Mouse (Mus musculus) heart, postnatal 4 days (tissue): ENCODE results near the gene AC141477.1. TPM values are rescaled to one million over a fixed set of nuclear protein-coding genes. Genes with fewer than 3 reads are reported as not detected.

Source experiments
- DNase-seq: peaks from one replicate; pipeline ENCODE4 v3.0.0; 2021
- total RNA-seq, 2 experiments: library from RNA; stranded (reverse); gene quantifications; 2 replicates each; pipeline ENCODE4 v1.2.3; 2021

AC141477.1 gene
- total RNA-seq, 2 experiments from 2014 or later: not detected

DNA sequence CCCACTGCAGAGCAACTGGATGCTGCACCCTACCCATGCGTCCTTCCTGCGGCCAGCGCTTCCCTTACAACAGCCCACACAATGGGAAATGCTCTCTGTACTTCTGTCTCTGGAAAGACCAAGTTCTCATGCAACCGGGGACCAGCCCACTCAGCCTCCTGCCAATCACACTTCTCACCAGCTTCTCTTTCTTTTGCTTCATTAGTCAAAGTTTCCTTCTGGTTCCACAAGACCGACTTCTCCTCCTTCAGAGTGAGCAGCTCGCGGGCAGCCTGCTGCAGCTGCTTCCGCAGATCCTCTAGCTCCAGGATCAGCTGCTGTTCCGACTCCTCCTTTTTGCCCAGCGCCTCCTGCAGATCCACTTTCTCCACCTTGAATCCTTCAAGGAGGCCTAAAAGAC, 31.7 kb downstream of the AC141477.1 start:
- no peak for DNase-seq

DNA sequence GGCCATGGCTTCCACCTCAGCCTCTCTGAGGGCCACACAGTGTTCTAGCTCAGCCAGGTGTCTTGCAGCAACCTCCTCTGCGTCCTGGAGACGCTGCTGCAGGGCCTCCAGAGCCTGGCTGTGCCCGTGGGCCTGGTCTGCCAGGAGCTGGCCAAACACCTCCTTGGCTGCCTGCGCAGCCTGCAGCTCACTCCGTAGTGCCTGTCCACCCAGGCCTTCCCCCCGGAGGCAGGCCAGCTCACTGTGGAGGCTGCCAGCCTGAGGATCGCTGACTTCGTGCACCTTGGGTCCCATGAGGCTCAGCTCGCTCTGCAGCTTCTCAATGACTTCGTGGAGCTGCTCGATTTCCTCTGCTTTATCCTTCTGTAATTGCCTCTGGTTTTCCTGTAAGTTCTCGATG, 47.6 kb downstream of the AC141477.1 start:
- no peak for DNase-seq

DNA sequence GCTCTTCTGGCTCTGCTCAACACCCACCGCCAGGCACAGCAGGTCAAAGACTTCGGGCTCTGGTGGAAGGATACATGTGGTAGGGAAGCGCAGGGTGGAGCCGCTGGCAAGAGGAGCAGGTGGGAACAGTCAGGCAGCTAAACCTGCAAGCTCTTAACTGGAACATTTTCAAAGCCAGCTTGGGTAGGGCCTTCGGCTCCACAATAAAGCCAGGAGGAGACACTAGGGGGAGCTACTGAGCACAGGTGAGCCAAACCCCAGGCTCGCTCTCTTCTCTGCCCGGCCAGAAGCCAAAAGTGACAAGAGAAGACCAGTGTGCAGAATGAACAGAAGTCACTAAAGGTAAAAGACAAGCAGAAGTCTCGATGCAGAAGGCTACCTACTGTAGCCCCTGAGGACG, 48.5 kb downstream of the AC141477.1 start:
- DNase-seq: peak; percentile 19

DNA sequence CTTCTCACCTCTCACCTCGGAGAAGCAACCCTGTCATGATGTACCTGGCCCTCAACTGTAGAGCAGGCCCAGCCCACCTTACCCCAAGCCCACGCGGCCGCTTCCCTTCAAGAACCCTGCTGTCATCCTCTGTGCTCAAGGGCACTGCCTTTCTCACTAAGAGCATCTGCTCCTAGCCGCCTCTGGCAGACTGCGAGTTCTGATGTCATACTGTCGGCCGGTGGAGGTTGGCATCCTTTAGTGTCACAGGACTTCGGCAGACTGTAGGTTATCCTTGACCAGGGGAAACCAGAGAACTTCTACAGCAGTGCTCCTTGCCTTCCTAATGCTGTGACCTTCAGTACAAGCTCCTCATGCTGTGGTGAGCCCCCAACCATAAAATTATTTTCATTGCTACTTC, 49.1 kb downstream of the AC141477.1 start:
- no peak for DNase-seq

Other genes with a start within 250 kb of the AC141477.1 start
- 10 to 100 TPM; 23.8 to 26.5 TPM for gene Prmt2, start 202.6 kb downstream of the AC141477.1 start, total RNA-seq
- gene S100b, start 186.6 kb downstream of the AC141477.1 start, total RNA-seq: 1 to 10 TPM; 1.2 to 1.9 TPM
- 10 to 100 TPM; 28.4 to 31.6 TPM for gene Dip2a, start 95.2 kb downstream of the AC141477.1 start, total RNA-seq
- 10 to 100 TPM; 27.1 TPM for gene Pcnt, start 2.3 kb upstream of the AC141477.1 start, total RNA-seq
- gene 2610028H24Rik, start 8.6 kb upstream of the AC141477.1 start, total RNA-seq: not detected
- 10 to 100 TPM; 33.0 to 37.5 TPM for gene Mcm3ap, start 28.5 kb upstream of the AC141477.1 start, total RNA-seq
- gene Ybey, start 28.7 kb upstream of the AC141477.1 start, total RNA-seq: 1 to 10 TPM; 3.2 TPM
- gene Lss, start 91.1 kb upstream of the AC141477.1 start, total RNA-seq: 10 to 100 TPM; 16.8 to 17.2 TPM
- gene Spatc1l, start 121.8 kb upstream of the AC141477.1 start, total RNA-seq: not detected
- gene Ftcd, start 135.2 kb upstream of the AC141477.1 start, total RNA-seq: under 1 TPM; 0.88 TPM
- gene Col6a2, start 183.2 kb upstream of the AC141477.1 start, total RNA-seq: 100 to 1,000 TPM; 201 to 217 TPM